Mouse (Mus musculus): ENCODE measurements around the gene Spc24. TPM values are rescaled to one million over a fixed set of nuclear protein-coding genes. Genes with fewer than 3 reads are reported as not detected.

Spc24 gene
- total RNA-seq, 1 experiment from 2014 or later, result 117 TPM

Other genes starting within 250 kb of the Spc24 start
- 11.5 and 19.4 TPM in 2 replicates for gene AB124611, start 234.1 kb downstream of the Spc24 start, total RNA-seq (2017)
- 21.0 and 26.5 TPM in 2 replicates for gene Carm1, start 213.4 kb downstream of the Spc24 start, total RNA-seq (2017)
- gene Timm29, start 167.6 kb downstream of the Spc24 start, total RNA-seq (2017), result 35.6 and 52.2 TPM in 2 replicates
- 12.3 and 12.4 TPM in 2 replicates for gene Yipf2, start 167.5 kb downstream of the Spc24 start, total RNA-seq (2017)
- gene Smarca4, start 144.1 kb downstream of the Spc24 start, total RNA-seq (2017), result 70.1 and 86.5 TPM in 2 replicates
- 22.2 and 22.4 TPM in 2 replicates for gene Ldlr, start 36.8 kb downstream of the Spc24 start, total RNA-seq (2017)
- gene Kank2, start 38.4 kb upstream of the Spc24 start, total RNA-seq (2017), result 3.9 and 4.3 TPM in 2 replicates
- not detected in 2 replicates for gene Angptl8, start 75.2 kb upstream of the Spc24 start, total RNA-seq (2017)
- 4.3 and 6.1 TPM in 2 replicates for gene Dock6, start 92.3 kb upstream of the Spc24 start, total RNA-seq (2017)
- 13.5 and 14.6 TPM in 2 replicates for gene Rab3d, start 157.9 kb upstream of the Spc24 start, total RNA-seq (2017)
- gene Ccdc159, start 167.2 kb upstream of the Spc24 start, total RNA-seq (2017), result 0.25 and 0.50 TPM in 2 replicates
- gene Tmem205, start 167.3 kb upstream of the Spc24 start, total RNA-seq (2017), result 12.7 and 18.1 TPM in 2 replicates
- gene Plppr2, start 176.7 kb upstream of the Spc24 start, total RNA-seq (2017), result 0.15 and 0.25 TPM in 2 replicates
- gene Swsap1, start 195.5 kb upstream of the Spc24 start, total RNA-seq (2017), result 6.4 and 7.2 TPM in 2 replicates
- gene Epor, start 203.2 kb upstream of the Spc24 start, total RNA-seq (2017), result 1.7 and 9.2 TPM in 2 replicates
- gene Rgl3, start 229.1 kb upstream of the Spc24 start, total RNA-seq (2017), result not detected in 2 replicates
- 0.19 TPM in 1 of 2 replicates, not detected in the other for gene Ccdc151, start 242.3 kb upstream of the Spc24 start, total RNA-seq (2017)
- gene Prkcsh, start 242.5 kb upstream of the Spc24 start, total RNA-seq (2017), result 91.7 and 110 TPM in 2 replicates

All from hematopoietic stem cell, adult 5-6 weeks (primary cell).